Mouse (Mus musculus) testis, adult 2 months (tissue): ENCODE data around the gene Pex26.

ENCODE experiments used
- CTCF ChIP-seq: fragments of 200-500 bp; IDR thresholded peaks from 2 replicates; pipeline ENCODE4 v1.5.1; 2012; ENCODE audit warnings: low read depth, mild to moderate bottlenecking, inconsistent platforms, low read length, moderate library complexity; ENCODE audit not compliant: control insufficient read depth, insufficient read depth, insufficient replicate concordance
- POLR2A ChIP-seq: fragments of 200-500 bp; IDR thresholded peaks from 2 replicates; pipeline ENCODE4 v1.6.1; 2012; ENCODE audit warnings: low read depth, mild to moderate bottlenecking, inconsistent platforms, low read length, moderate library complexity; ENCODE audit not compliant: control insufficient read depth

DNA sequence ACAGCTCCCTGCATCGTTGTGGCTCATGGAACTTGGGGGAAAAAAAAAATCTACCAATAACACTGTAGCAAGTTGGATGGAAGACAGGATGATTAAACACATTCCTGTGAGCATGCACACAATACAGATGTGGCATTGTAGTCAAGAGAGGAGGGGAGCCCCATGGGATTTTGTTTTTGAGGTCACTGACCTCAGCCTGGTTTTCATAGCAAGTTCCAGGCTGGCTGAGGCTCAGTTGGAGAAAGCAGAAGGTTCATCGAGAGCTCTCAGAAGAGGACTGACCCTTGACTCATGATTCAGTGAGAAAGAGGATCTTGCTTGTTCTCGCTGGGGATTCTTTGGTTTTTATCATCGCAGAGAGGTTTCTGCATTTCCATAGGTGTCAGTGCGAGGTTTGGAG, 48.6 kb upstream of the Pex26 start:
- TF ChIP-seq CTCF (no peak), POLR2A (no peak)
